ENCODE assay signal across 13 mouse cellular contexts in the genomic region with DNA sequence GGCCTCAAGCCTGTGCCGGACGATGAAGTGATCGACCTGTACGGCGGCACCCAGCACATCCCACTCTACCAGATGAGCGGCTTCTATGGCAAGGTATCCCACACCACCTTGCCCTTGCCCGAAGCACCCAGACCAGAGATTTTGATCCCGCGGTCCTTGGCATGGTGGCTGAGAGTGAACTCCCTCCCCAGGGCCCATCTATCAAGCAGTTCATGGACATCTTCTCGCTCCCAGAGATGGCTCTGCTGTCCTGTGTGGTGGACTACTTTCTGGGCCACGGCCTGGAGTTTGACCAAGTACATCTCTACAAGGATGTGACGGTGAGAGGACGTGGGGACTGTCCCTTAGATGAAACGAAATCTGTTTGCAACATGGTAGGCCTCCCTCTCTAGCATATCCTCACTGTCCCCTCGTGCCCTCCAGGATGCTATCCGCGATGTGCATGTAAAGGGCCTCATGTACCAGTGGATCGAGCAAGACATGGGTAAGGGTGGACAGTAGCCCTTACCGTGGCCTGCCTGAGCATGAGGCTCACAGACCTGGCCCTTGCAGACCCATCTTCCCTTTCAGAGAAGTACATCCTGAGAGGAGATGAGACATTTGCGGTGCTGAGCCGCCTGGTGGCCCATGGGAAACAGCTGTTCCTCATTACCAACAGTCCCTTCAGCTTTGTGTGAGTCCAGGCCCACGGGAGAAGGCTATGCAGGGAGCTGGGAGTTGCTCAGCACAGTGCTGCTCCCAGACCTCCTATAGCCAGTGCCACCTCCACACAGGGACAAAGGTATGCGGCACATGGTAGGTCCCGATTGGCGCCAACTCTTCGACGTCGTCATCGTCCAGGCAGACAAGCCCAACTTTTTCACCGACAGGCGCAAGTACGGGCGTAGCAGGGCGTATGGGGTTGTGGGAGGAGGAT.
"Had no signal": no experiment of that assay in that cellular context is flagged by ENCODE, and none has a peak within 500 bp of the region (broad histone marks: within the 10 kb centered on the region; RNA-seq: fewer than 3 reads in every experiment).

No protein-coding gene starts in this region.

- H3K27ac ChIP-seq: limb, embryonic 12.5 days; liver, embryonic 12.5 days; midbrain, embryonic 10.5 days; neural tube, embryonic 15.5 days had no signal

- ATAC-seq: intestine, embryonic 16.5 days; liver, embryonic 12.5 days had no signal

- H3K27me3 ChIP-seq: limb, embryonic 12.5 days; liver, embryonic 12.5 days; neural tube, embryonic 15.5 days had no signal

- H3K4me3 ChIP-seq: limb, embryonic 12.5 days; liver, embryonic 12.5 days; midbrain, embryonic 10.5 days; myocyte; neural tube, embryonic 15.5 days had no signal

- H3K4me2 ChIP-seq: limb, embryonic 12.5 days; liver, embryonic 12.5 days; lung, embryonic 14.5 days; neural tube, embryonic 15.5 days had no signal

- H3K9me3 ChIP-seq: limb, embryonic 12.5 days; liver, embryonic 12.5 days; midbrain, embryonic 10.5 days; neural tube, embryonic 15.5 days had no signal

- DNase-seq: kidney, adult 2 months; layer of hippocampus, postnatal 36 days; lung, embryonic 14.5 days; midbrain, embryonic 14.5 days; retina, postnatal 1 day; right cerebral cortex, postnatal 14 days; thymus, postnatal 14 days had no signal

- H3K9ac ChIP-seq: limb, embryonic 12.5 days; liver, embryonic 12.5 days; lung, embryonic 14.5 days; neural tube, embryonic 15.5 days had no signal
